Mouse (Mus musculus): ENCODE measurements around the gene Agk. TPM values are rescaled to one million over a fixed set of nuclear protein-coding genes. Genes with fewer than 3 reads are reported as not detected.

The Agk gene
- total RNA-seq (2022), result 10 to 100 TPM; 39.7 to 51.9 (median 45.8) TPM

GRCm38 (mm10) chr6:40324897-40325841 lies at the start of gene Agk:
TSS of gene Agk (plus strand) at chr6:40325172.
- DNase-seq (ENCODE audit: low spot score in 2 of 2), result peak; percentile 42 to 60

GRCm38 (mm10) chr6:40300707-40301106 lies 24.3 kb upstream of the Agk start:
- no peak for DNase-seq (ENCODE audit: low spot score in 2 of 2)

- peak; percentile 68 to 83 for DNase-seq (ENCODE audit: low spot score in 2 of 2)
These were observed 21.6 kb upstream of the Agk start for GRCm38 (mm10) chr6:40303379-40303778.

- no peak for DNase-seq (ENCODE audit: low spot score in 2 of 2)
These were observed 20.0 kb upstream of the Agk start for GRCm38 (mm10) chr6:40304972-40305371.

- DNase-seq (ENCODE audit: low spot score in 2 of 2), result no peak
These were observed 1.4 kb downstream of the Agk start for GRCm38 (mm10) chr6:40326341-40326740.

GRCm38 (mm10) chr6:40333497-40333896 lies 8.5 kb downstream of the Agk start:
- no peak for DNase-seq (ENCODE audit: low spot score in 2 of 2)

- DNase-seq (ENCODE audit: low spot score in 2 of 2), result no peak
These were observed 12.1 kb downstream of the Agk start for GRCm38 (mm10) chr6:40336735-40337731.

- DNase-seq (ENCODE audit: low spot score in 2 of 2), result peak; percentile 80 to 82
These were observed 22.2 kb downstream of the Agk start for GRCm38 (mm10) chr6:40346959-40347771.

- DNase-seq (ENCODE audit: low spot score in 2 of 2), result no peak
These were observed 22.8 kb downstream of the Agk start for GRCm38 (mm10) chr6:40347772-40348111.

- no peak for DNase-seq (ENCODE audit: low spot score in 2 of 2)
These were observed 25.1 kb downstream of the Agk start for GRCm38 (mm10) chr6:40350041-40350440.

GRCm38 (mm10) chr6:40350856-40351255 lies 25.9 kb downstream of the Agk start:
- DNase-seq (ENCODE audit: low spot score in 2 of 2), result no peak

GRCm38 (mm10) chr6:40353360-40353759 lies 28.4 kb downstream of the Agk start:
- DNase-seq (ENCODE audit: low spot score in 2 of 2), result no peak

- DNase-seq (ENCODE audit: low spot score in 2 of 2), result no peak
These were observed 46.1 kb downstream of the Agk start for GRCm38 (mm10) chr6:40371031-40371430.

GRCm38 (mm10) chr6:40380181-40380580 lies 55.2 kb downstream of the Agk start:
- DNase-seq (ENCODE audit: low spot score in 2 of 2), result no peak

- DNase-seq (ENCODE audit: low spot score in 2 of 2), result no peak
These were observed 56.9 kb downstream of the Agk start for GRCm38 (mm10) chr6:40381908-40382307.

GRCm38 (mm10) chr6:40385682-40386081 lies 60.7 kb downstream of the Agk start:
- DNase-seq (ENCODE audit: low spot score in 2 of 2), result no peak

- no peak for DNase-seq (ENCODE audit: low spot score in 2 of 2)
These were observed 63.7 kb downstream of the Agk start for GRCm38 (mm10) chr6:40388660-40389059.

- no peak for DNase-seq (ENCODE audit: low spot score in 2 of 2)
These were observed 66.0 kb downstream of the Agk start for GRCm38 (mm10) chr6:40390975-40391374.

- DNase-seq (ENCODE audit: low spot score in 2 of 2), result peak; percentile 90
These were observed 68.2 kb downstream of the Agk start for GRCm38 (mm10) chr6:40393213-40393612.

GRCm38 (mm10) chr6:40402031-40402430 lies 77.1 kb downstream of the Agk start:
- DNase-seq (ENCODE audit: low spot score in 2 of 2), result no peak
